Mouse (Mus musculus): Measurements from ENCODE around the gene Ssb.
"Not testable (repeated sequence)": the region's sequence is repeated elsewhere in the genome, so short reads cannot be mapped to it uniquely, and the experiment has no call there.

Gene Ssb

GRCm38 (mm10) chr2:69862117-69862657 is 825 bp downstream of the Ssb start:
- no peak for DNase-seq (ENCODE audit: low spot score in 2 of 2)

- DNase-seq (ENCODE audit: low spot score in 2 of 2): no peak
Observed at GRCm38 (mm10) chr2:69883990-69884391, 22.6 kb downstream of the Ssb start.

- no peak for DNase-seq (ENCODE audit: low spot score in 2 of 2)
Observed at GRCm38 (mm10) chr2:69884581-69884980, 23.2 kb downstream of the Ssb start.

GRCm38 (mm10) chr2:69885050-69885449 is 23.7 kb downstream of the Ssb start:
- no peak for DNase-seq (ENCODE audit: low spot score in 2 of 2)

- peak; percentile 83 to 89 for DNase-seq (ENCODE audit: low spot score in 2 of 2)
Observed at GRCm38 (mm10) chr2:69885451-69886305, 24.3 kb downstream of the Ssb start, which contains the start of gene Mettl5. Gene Mettl5 (minus strand): TSS chr2:69885615.

- no peak for DNase-seq (ENCODE audit: low spot score in 2 of 2)
Observed at GRCm38 (mm10) chr2:69888957-69889356, 27.6 kb downstream of the Ssb start.

GRCm38 (mm10) chr2:69890843-69891242 is 29.5 kb downstream of the Ssb start:
- no peak for DNase-seq (ENCODE audit: low spot score in 2 of 2)

GRCm38 (mm10) chr2:69893145-69893544 is 31.8 kb downstream of the Ssb start:
- no peak for DNase-seq (ENCODE audit: low spot score in 2 of 2)

GRCm38 (mm10) chr2:69893891-69894290 is 32.5 kb downstream of the Ssb start:
- no peak for DNase-seq (ENCODE audit: low spot score in 2 of 2)

- DNase-seq (ENCODE audit: low spot score in 2 of 2): no peak
Observed at GRCm38 (mm10) chr2:69895502-69896223, 34.3 kb downstream of the Ssb start.

GRCm38 (mm10) chr2:69896224-69896581 is 34.8 kb downstream of the Ssb start:
- DNase-seq (ENCODE audit: low spot score in 2 of 2): no peak

GRCm38 (mm10) chr2:69897039-69897617 is 35.8 kb downstream of the Ssb start, which contains the start of gene Ubr3:
Gene Ubr3 (plus strand): TSS chr2:69897246.
- DNase-seq (ENCODE audit: low spot score in 2 of 2): peak; percentile 94 to 96

GRCm38 (mm10) chr2:69897618-69898575 is 36.5 kb downstream of the Ssb start:
- DNase-seq (ENCODE audit: low spot score in 2 of 2): peak; percentile 32 to 49

- DNase-seq (ENCODE audit: low spot score in 2 of 2): no peak
Observed at GRCm38 (mm10) chr2:69903541-69903940, 42.2 kb downstream of the Ssb start.

- not testable (repeated sequence) for DNase-seq (ENCODE audit: low spot score in 2 of 2)
Observed at GRCm38 (mm10) chr2:69907394-69907793, 46.0 kb downstream of the Ssb start.

- no peak for DNase-seq (ENCODE audit: low spot score in 2 of 2)
Observed at GRCm38 (mm10) chr2:69912801-69913200, 51.4 kb downstream of the Ssb start.

GRCm38 (mm10) chr2:69917301-69917700 is 55.9 kb downstream of the Ssb start:
- DNase-seq (ENCODE audit: low spot score in 2 of 2): no peak
